9 mouse cellular contexts compared by ENCODE assay signal in the genomic region with DNA sequence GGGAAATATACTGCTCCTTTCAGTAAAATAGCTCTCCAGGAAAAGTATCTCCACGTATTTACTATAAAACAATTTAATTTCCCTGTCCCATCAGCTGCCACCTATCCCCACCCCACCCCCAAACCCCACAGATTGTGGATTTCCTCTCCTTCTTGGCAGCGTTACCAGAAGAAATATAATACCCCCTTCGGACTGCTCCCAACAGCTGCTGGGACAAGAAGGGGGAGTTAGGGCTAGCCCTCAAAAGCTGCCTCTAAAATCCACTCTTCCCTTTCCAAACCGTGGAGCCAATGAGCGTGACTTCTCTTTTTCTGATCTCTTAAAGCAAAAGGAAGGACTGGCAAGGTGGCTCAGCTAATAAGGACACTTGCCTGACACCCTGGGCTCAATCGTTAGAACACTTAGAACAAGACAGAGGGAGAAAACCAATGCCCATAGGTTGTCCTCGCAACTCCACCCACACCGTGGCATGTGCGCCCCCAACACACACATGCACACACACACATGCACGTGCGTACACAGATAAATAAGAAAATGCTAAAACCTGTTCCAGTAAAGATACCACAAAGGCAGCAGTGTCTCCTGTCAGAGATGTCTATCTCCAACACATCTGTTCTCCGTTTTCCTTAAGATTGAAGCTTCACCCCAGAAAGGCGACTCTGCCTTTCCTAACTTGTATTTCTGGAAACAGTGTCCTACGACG. TPM values are rescaled to one million over a fixed set of nuclear protein-coding genes. Genes with fewer than 3 reads are reported as not detected.
DNase-seq lines count a peak whose midpoint lies in the region; ATAC-seq and TF ChIP-seq lines count a peak whose summit lies in the region.
"Had no signal": no experiment of that assay in that cellular context is flagged by ENCODE, and none has a peak within 500 bp of the region (broad histone marks: within the 10 kb centered on the region; RNA-seq: fewer than 3 reads in every experiment).

No protein-coding gene starts in this region.

- no peak overlapping the region for H3K9ac ChIP-seq in embryonic facial prominence, embryonic 12.5 days
- H3K9ac ChIP-seq in stomach, embryonic 14.5 days (replicated peaks; ENCODE audit: low read depth, low read length), result no peak overlapping the region

- H3K4me3 ChIP-seq in kidney, adult 2 months (ENCODE audit: insufficient read depth, low read depth, low read length), result no peak overlapping the region
- no peak overlapping the region for H3K4me3 ChIP-seq in embryonic facial prominence, embryonic 12.5 days
- no peak overlapping the region for H3K4me3 ChIP-seq in limb, embryonic 10.5 days
- no peak overlapping the region for H3K4me3 ChIP-seq in stomach, embryonic 14.5 days (ENCODE audit: low read depth, low read length)
- H3K4me3 ChIP-seq: heart, adult 2 months had no signal

- DNase-seq in kidney, adult 2 months, result peak; percentile 11
- no peak for DNase-seq in kidney, adult 18-20 months
- no peak for DNase-seq in limb, embryonic 10.5 days (ENCODE audit: low spot score)
- no peak for DNase-seq in frontal cortex, postnatal 10 days (ENCODE audit: low spot score in 2 of 2)
- DNase-seq in left cerebral cortex, adult 11 months (ENCODE audit: low spot score), result no peak
- no peak for DNase-seq in frontal cortex, adult 2 months (ENCODE audit: extremely low spot score in 1 of 2, low spot score in 1 of 2)

- no peaks in the 10 kb centered on the region for H3K27me3 ChIP-seq in kidney, adult 2 months (replicated peaks; ENCODE audit: control insufficient read depth, insufficient read depth, low read length)
- no peaks in the 10 kb centered on the region for H3K27me3 ChIP-seq in embryonic facial prominence, embryonic 12.5 days
- H3K27me3 ChIP-seq in limb, embryonic 10.5 days (ENCODE audit: low read depth, poor library complexity, severe bottlenecking), result no peaks in the 10 kb centered on the region
- H3K27me3 ChIP-seq in stomach, embryonic 14.5 days (ENCODE audit: control insufficient read depth, insufficient read depth, low read length), result no peaks in the 10 kb centered on the region

- no peaks in the 10 kb centered on the region for H3K36me3 ChIP-seq in kidney, adult 2 months (ENCODE audit: control insufficient read depth, insufficient read depth, low read length)
- H3K36me3 ChIP-seq in embryonic facial prominence, embryonic 12.5 days, result no peaks in the 10 kb centered on the region
- no peaks in the 10 kb centered on the region for H3K36me3 ChIP-seq in limb, embryonic 10.5 days
- no peaks in the 10 kb centered on the region for H3K36me3 ChIP-seq in stomach, embryonic 14.5 days (ENCODE audit: control insufficient read depth, insufficient read depth, low read length)

- no peaks in the 10 kb centered on the region for H3K9me3 ChIP-seq in embryonic facial prominence, embryonic 12.5 days
- no peaks in the 10 kb centered on the region for H3K9me3 ChIP-seq in limb, embryonic 10.5 days (replicated peaks)
- no peaks in the 10 kb centered on the region for H3K9me3 ChIP-seq in stomach, embryonic 14.5 days (ENCODE audit: control insufficient read depth, low read depth, low read length)

- peaks cover 12% of the 10 kb centered on the region for H3K4me1 ChIP-seq in kidney, adult 2 months (ENCODE audit: control insufficient read depth, insufficient read depth, low read length)
- peaks cover 48% of the 10 kb centered on the region for H3K4me1 ChIP-seq in embryonic facial prominence, embryonic 12.5 days
- peaks cover 53% of the 10 kb centered on the region for H3K4me1 ChIP-seq in limb, embryonic 10.5 days
- peaks cover 23% of the 10 kb centered on the region; the same call in 1 of the 2 replicates for H3K4me1 ChIP-seq in stomach, embryonic 14.5 days (ENCODE audit: control insufficient read depth, insufficient read depth, low read length)

- no peak overlapping the region for H3K27ac ChIP-seq in kidney, adult 2 months (ENCODE audit: insufficient read depth, low read depth, low read length)
- peak overlapping the region; percentile 77 for H3K27ac ChIP-seq in embryonic facial prominence, embryonic 12.5 days
- peak overlapping the region; percentile 51; the same call in 1 of the 2 replicates for H3K27ac ChIP-seq in limb, embryonic 10.5 days
- H3K27ac ChIP-seq in stomach, embryonic 14.5 days (ENCODE audit: low read length), result no peak overlapping the region
- H3K27ac ChIP-seq: heart, adult 2 months had no signal

- H3K4me2 ChIP-seq in embryonic facial prominence, embryonic 12.5 days (replicated peaks), result peak overlapping the region; percentile 35
- 0 out of 2 replicates have a peak overlapping the region, but pooled peaks have one; percentile 2 for H3K4me2 ChIP-seq in stomach, embryonic 14.5 days (replicated peaks; ENCODE audit: low read depth, low read length)

- ATAC-seq in embryonic facial prominence, embryonic 12.5 days (ENCODE audit: insufficient number of reproducible peaks, insufficient read depth, low FRiP score, low TSS enrichment), result no peak
- ATAC-seq in stomach, embryonic 14.5 days (ENCODE audit: insufficient number of reproducible peaks, insufficient read depth, low FRiP score, low read depth), result no peak

- 49% methylated on average over 15 of the region's 15 CpGs for WGBS in kidney, adult 2 months
- WGBS in embryonic facial prominence, embryonic 12.5 days, result 27% methylated on average over 15 of the region's 15 CpGs
- WGBS in limb, embryonic 10.5 days, result 61% methylated on average over 15 of the region's 15 CpGs
- 54% methylated on average over 15 of the region's 15 CpGs for WGBS in stomach, embryonic 14.5 days

- TF ChIP-seq CTCF in kidney, adult 2 months (conservative IDR thresholded peaks at IDR 0.05; ENCODE audit: insufficient read depth, insufficient read length, low read depth, low read length), result no peak

- TF ChIP-seq POLR2A in kidney, adult 2 months (IDR thresholded peaks at IDR 0.05; ENCODE audit: low read depth, low read length), result no peak

RNA-seq across cellular contexts. Expression of a gene that starts 7.7 kb away (rescaled TPM):
- 43.0 and 56.4 TPM in 2 replicates for polyA plus RNA-seq in kidney, adult 2 months (2012; rRNA removed)
- 6.8 and 7.9 TPM in 2 replicates for polyA plus RNA-seq in embryonic facial prominence, embryonic 12.5 days (2016; fragmentation: Nextera tagmentation; extraction: Ambion mirVana)
- polyA plus RNA-seq in limb, embryonic 10.5 days (2016; fragmentation: Nextera tagmentation; extraction: Ambion mirVana), result 3.9 and 5.3 TPM in 2 replicates
- polyA plus RNA-seq in stomach, embryonic 14.5 days (2014; fragmentation: Nextera tagmentation; extraction: Ambion mirVana), result 7.2 and 9.4 TPM in 2 replicates
- polyA plus RNA-seq in frontal cortex, adult 2 months (2012; rRNA removed), result 53.4 and 66.2 TPM in 2 replicates

Comparison
In these comparisons a context has a peak if more than half of its experiments do, and no peak if none do; other contexts are left out.
1. H3K27ac ChIP-seq: peak in embryonic facial prominence, embryonic 12.5 days (single experiment) and limb, embryonic 10.5 days (single experiment); none in kidney, adult 2 months (single experiment) and stomach, embryonic 14.5 days (single experiment).